Mouse (Mus musculus): ENCODE measurements at regions not wholly inside any gene's neighbourhood (a gene's known extent, or its start where the extent isn't known, plus 50 kb on each side); places are given as distances from the start of the nearest gene placed in this dataset.

DNA sequence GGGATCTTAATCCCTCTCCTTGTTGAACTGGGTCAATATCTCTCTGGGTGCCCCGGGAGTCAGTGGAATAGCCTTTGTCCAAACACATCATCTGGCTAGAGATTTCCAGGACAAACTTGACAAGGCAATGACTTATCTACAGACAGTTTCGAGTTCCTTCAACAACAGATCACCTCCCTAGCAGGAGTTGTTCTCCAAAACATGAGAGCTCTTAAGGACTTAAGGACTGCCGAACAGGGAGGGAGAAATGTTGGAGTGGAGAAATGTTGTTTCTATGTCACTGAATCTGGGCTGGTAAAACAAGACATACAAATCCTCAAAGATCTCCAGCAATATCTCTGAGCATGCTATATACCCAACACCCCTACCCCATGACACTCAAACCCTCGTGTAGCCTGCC, 59.7 kb upstream of the Cox10 start:
- no peak for DNase-seq (ENCODE audit: low spot score)

GRCm38 (mm10) chr11:64135766-64136165, 56.5 kb upstream of the Cox10 start:
- no peak for DNase-seq (ENCODE audit: low spot score)

GRCm38 (mm10) chr11:64135308-64135591, 56.0 kb upstream of the Cox10 start:
- DNase-seq (ENCODE audit: low spot score): no peak

DNA sequence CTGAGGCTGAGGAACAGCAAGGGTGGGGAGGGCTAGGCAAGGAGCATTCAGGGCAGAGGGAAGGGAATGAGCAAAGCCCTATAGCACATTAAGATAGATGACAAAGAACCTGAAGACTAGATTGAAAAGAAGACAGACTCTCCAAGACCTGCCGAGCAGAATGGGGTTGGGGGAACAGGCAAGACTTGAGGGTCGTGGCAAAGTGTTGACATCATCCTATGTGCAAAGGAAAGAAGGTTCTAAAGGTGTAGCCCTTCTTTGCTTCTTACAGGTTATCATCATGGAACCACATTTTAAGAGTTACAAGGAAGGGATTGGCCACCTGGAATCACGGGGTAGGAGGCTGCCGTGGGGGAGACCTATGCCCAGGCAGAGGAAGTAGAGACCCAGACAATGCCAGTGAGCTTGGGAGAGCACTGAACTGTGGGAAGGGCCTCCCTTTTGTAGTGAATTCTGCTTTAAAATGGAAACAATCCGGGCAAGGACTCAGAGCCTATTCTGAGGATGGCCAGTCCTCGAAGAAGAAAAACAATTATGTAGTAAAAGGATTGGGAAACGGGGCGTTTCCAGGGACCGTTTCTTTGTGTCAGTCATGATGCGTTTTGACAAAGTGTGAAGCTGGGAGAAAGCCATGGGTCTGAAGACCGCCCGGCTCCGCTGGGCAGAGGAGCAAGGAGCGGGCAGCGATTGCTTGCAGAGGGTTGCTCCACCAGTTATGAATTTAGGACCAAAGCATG, 55.5 kb upstream of the Cox10 start:
- no peak for DNase-seq (ENCODE audit: low spot score)

All from testis, postnatal 10 days (tissue).